Mouse (Mus musculus) erythroid progenitor cell, adult 5-6 weeks (primary cell): ENCODE measurements around the gene Parp6. TPM values are rescaled to one million over a fixed set of nuclear protein-coding genes. Genes with fewer than 3 reads are reported as not detected.

Source experiments
- ATAC-seq: replicated peaks from 2 replicates; pipeline ENCODE4 v1.8.0; 2016; ENCODE audit warnings: moderate number of reproducible peaks, mild to moderate bottlenecking, moderate TSS enrichment, inconsistent platforms; ENCODE audit not compliant: poor library complexity, low FRiP score, severe bottlenecking
- total RNA-seq, 2 experiments: library from RNA; stranded (forward) in 1 of 2; stranded (reverse) in 1 of 2; fragments of 150-400 nt in 1 of 2; fragments of 186-747, 209-891 nt in 1 of 2; gene quantifications; 2 replicates each; pipeline versions ENCODE4 v1.2.3 to v1.2.4; 2015 to 2017; ENCODE audit warnings: low replicate concordance in 2 of 2

The Parp6 gene
- 15.1 and 18.0 TPM in 2 replicates for total RNA-seq (2015; ENCODE audit: low replicate concordance)
- 0.90 and 3.3 TPM in 2 replicates for total RNA-seq (2017; ENCODE audit: low replicate concordance)

DNA sequence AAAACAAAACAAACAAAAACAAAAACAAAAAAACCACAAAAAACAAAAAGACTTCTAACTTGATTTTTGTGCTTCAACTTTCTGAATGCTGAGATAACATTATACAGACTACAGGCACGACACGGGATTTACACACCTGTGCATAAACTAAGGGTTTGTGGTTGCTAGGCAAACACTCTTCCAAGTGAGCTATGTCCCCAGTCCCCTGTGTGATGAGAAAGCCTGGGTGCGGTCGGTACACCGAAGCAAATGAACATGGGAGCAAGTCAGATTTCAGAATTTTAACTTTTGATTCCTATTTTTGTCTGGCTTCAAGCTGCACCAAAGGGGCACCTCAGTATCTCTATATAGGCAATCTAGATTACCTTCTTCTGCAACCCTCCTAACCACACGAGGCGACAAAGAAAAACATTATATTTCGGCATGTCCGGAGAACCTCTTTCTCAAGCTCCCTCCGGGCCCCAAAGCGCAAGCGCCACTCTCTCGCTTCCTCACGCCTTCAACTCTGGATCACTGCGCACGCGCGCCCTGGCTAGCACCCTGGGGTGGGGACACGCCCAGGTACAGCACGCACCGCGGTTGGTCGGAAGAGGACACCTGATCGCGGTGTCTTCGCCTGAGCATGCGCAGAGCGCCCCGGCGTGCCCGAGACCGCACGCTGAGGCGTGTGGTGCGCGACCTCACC is at the start of gene Parp6:
Gene Parp6, plus strand, starts transcription at position 663 of the 685 bp plus-strand sequence.
- ATAC-seq, result peak; percentile 99

DNA sequence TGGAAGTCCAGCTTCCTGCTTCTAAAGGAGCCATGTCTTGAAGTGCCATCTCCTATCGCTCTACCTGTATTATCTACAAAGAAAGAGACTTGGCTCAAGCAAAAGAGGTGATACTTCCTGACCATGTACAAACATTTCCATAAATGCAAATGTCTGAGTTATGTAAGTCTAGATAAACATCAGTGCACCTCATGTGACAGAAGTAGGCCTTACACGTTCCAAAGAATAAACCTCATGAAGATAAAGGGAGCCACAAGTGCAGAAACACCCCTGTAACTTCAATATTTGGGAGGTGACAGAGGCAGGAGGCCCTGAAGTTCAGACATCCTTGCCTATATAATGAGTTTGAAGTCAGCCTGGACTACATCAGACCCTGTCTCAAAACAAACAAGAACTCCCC is 45.2 kb upstream of the Parp6 start:
- no peak for ATAC-seq

DNA sequence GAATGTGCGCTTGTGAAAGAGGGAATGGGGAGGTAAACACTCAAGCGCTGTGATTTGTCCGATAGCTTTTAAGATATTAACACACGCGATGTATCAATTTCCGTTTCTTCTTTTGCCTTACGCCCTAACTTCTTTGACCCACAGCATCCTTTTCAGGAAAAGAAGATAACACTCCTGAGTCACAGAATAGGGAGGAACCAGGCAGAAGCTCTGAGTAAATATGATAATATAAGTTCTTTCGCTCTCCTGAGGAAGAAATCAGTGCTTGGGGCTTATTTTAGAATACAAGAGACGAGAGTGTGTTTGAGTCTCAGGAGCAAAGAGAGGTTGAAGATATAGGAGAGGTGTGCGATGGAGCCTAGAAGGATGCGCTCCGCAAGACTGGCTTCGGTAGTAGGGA is 39.7 kb upstream of the Parp6 start:
- ATAC-seq, result no peak

DNA sequence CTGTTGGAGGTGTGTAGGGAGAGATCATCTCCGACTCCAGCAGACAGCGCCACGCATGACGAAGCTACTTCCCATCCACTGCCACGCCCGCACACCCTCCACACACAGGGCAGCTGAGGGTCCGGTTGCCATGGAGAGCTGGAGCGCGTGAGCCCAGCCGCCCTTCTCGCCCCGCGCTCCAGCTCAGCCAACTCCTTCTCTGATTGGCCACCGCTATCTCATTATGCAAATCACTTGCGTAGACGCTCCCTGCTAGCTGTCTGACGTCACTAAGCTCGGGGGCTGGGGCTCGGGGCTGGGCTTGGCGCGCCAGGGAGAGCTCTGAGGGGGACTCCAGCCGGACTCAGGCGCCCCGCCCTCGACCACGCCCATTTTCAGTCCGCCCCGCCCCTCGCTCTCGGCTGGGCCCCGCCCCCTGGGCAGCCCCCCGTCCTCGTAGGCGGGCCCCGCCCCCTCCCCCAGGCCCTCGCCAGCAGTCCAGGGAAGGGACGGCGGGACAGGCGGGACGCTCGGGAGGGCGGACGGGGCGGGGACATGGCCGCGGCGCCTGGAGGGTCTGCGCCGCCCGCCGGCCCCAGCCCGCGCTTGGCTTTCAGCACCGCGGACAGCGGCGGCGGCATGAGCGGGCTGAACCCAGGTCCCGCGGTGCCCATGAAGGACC is 39.1 kb upstream of the Parp6 start, which contains the start of gene Celf6:
Gene Celf6, plus strand, starts transcription at position 74 of the 661 bp plus-strand sequence.
- ATAC-seq, result peak; percentile 95

DNA sequence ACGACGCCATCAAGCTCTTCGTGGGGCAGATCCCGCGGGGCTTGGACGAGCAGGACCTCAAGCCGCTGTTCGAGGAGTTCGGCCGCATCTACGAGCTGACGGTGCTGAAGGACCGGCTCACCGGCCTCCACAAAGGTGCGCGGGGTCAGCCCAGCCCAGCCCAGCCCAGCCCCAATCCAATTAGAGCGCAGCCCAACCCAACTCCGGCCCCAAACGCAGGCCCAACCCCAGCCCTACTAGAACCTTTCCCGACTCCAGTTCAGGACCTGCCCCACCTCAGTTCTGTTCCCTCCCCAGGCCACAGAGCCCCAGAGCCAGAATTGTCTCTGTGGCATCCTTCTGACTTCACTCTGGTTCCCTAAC is 38.6 kb upstream of the Parp6 start:
- no peak for ATAC-seq

DNA sequence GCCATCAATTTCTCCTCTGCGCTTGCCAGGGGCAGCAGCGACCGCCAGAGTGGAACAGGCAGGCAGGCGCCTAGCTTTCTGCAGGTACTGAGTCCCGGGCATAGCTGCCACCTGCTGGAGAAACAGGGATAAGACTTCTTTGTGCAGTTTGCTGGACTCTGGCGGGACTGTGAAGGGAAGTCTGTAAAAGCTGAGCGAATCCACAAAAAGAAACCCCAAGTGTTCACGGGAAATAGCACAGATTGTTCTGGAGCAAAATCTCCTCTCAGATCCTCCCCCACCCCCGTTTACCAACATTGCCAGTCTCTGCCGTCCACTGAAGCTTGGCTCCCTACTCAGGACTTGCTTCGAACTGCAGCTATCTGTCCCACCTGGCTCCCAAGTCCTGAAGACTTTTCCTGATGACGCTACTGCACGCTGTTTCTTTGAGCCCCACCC is 32.2 kb upstream of the Parp6 start:
- ATAC-seq, result no peak

DNA sequence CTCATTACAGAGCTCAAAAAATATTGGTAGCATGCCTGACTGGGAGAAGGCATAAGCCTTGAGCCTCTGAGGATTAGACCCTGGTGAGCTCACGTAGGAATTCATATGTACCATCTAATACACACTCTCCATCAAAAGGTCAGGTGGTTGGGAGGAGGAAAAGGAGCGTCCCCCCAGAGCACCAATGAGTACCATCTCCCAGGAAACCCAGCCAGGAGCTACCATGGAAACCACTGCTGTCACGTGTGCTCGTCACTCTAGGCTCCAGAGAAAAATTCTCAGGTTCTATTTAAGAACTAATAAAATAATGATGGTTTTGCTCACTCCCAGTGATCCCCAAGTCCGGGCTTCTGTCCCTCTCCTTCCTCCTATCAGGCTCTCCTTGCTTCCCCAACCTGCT is 28.8 kb upstream of the Parp6 start:
- ATAC-seq, result no peak

DNA sequence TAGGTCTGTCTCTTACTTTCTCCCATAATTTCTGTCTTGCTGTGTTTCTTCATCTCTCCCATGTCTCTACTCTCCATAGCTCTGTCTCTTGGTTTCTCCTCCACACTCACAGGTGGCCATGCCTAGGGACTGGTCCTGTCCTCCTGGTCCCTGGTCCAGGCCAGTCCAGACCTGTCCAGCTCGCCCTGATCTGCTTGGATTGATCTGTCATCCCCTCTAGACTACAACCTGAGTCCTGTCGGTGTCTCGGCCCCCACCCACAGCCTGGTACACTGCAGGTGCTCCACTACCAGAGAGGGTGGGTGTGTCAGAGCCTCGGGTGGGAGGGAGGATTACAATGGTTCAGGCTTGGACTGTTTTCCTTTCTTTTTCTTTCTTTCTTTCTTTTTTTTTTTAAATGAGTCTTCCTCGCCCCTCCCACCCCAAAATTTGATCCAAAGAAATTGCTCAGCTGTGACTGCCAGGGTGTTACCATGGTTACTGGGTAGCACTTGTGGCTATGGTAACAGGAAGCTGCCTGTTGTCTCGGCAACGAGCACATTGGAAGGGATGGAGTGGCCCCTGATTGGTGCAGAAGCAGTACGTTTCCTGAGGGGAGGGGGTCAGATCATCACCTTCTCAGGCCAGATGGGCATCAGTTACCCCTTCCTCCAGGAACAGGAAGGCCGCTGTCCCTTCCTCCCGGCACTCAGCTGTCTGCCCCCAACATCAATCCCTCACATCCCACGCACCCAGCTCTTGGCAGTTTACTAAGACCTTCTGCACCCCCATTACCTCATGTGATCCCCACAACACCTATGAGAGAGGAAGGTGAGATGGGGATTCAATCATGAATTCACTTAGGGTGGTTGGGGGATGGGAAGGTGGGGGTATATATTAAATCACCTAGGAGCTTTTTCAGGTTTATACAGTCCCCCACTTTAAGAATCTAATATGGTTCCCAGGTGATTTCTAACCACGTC is 28.1 kb upstream of the Parp6 start:
- ATAC-seq, result no peak

DNA sequence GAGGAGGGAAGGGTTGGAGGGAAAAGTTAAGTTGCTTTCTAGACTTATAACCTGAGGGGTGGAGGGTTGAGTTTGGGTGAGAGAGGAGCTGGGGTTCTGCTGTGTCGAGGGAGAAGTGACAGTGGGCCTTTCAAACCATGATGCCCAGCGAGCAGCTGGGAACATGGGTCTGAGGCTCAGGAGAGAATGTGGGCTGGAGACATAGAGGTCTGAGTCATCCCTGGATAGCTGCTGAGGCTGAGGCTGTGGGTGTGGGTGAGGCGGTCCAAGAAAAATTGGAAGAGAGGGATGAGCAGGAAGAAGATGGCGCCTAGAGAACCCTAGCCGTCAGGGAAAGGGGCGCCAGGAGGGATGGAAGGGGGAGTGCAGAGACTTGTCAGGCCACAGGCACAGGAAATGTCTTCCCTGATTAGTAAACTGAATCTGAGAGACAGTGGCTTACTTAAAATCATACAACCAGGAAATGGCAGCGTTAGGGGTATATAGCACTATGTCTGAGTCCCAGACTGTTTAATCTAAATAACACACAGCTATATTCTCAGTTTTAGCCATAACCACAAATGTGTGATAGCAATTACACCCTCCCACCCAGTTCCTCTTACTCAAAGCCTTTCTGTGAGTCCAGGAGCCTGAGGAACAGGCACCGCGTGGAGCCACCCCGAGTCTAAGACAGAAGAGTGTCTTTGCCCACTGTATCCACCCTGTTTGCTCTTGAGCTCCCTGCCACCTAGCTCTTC is 27.2 kb upstream of the Parp6 start:
- ATAC-seq, result no peak

DNA sequence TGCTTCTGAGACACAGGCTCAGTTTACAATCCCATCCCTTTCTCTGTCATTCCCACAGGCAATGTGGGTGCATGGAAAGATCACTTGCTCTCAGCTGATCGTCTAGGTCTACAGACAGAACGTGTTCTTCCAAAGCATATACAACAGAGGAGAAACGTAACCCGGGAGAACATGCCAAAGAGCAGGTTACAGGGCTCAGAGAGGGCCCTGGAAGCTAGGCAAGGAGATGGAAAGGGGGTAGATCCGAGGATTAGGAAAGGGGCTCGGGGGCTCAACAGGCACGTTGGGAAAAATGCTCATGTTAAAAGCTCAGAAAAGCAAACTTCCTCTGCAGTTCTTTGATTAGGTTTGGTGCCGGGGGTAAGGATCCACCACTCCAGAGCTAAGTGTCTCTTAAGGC is 15.4 kb upstream of the Parp6 start:
- ATAC-seq, result no peak

DNA sequence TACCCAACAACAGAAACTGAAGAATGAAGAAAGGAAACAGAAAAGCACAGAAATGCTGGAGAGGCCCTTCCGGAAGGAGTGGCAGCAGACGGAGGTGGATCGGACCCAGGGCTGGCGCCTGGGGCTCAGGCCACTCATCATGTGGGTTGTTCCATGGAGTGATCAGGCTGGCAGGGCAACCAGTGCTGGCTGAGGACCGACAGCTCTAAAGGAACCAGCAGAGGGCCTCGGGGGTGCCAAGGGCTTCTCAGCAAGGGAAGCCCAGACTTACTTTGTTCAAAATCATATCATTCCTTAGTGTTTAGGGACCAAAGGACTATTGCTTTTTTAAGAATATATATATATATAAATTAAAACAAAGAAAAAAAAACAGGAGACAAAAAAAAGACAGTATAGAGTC is 11.1 kb upstream of the Parp6 start:
- ATAC-seq, result no peak

DNA sequence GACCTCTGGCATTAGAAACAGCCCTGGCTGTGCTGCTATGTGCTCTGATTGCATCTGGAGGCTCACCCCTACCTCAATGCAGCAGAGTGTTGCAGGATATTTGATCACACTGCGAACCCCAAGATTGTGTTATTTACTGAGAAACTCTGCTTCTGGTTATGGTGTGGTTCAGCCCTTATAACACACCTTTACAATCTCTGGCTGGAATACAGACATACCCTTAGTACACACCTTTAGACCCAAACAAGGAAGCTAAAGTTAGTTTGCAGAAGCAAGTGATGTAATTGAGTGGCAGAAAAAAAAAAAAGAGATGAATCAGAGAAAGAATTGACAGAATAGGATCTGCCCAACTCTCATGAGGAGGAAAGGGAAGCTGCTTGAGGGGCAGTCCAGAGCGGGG is 6.1 kb upstream of the Parp6 start:
- ATAC-seq, result no peak

DNA sequence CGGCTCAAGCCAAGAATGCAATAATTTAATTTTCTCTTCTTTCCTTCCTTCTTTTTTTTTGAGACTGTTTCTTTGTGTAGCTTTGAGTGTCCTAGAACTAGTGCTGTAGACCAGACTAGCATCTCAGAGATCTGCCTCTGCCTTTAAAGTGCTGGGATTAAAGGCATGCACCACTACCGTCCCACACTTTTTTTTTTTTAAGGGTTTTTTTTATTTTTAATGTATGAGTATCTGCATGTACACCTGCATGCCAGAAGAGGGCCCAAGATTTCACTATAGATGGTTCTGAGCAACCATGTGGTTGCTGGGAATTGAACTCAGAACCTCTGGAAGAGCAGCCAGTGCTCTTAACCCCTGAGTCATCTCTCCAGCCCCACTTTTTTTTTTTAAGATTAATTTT is 1.3 kb upstream of the Parp6 start:
- no peak for ATAC-seq

DNA sequence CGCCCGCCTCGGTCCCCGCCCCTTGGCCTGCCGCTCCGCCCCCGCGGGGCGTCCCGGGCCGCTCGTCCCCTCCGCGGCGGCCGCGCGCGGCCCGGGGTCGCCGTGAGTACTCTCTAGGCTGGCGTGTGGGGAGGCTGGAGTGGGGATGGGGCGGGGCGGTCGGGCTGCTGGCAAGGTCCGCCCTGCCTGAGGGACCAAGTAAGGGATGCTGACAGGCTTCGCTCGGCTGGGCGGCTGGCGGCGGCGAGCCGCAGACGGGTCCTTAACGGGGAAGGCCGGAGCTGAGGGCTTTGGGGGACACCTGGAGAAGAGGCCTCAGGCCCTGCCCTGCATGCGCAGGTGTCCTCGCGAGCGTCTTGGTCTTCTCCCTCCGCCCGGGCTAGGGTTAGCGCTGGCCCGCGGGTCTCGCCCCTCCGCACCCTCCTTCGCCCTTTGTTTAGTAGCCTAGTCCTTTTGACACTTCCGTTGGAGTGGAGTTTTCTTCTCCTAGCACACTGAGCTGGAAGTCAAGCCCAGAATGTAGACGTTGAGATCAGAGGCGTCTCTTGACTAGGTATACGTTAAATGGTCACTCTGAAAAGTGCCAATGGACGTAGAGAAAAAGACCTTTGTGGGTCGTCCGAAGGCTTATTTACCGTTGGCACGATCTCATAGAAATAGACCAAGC is 356 bp downstream of the Parp6 start:
- ATAC-seq, result peak; percentile 17

DNA sequence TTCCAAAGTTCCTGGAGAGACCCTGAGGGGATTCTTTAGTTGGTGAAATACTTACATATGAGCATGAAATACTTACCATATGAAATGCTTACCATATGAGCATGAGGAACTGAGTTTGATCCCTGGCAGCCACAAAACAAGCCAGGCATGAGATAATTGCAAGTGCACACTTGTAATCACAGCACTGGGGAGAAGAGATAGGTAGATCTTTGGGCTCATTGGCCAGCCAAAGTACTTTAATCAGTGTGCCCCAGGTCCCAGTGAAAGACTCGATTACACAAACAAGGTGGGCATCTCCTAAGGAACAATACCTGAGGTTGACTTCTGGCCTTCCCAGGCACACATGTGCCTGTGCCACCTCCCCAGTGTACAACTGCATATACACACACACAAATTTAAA is 21.3 kb downstream of the Parp6 start:
- no peak for ATAC-seq

DNA sequence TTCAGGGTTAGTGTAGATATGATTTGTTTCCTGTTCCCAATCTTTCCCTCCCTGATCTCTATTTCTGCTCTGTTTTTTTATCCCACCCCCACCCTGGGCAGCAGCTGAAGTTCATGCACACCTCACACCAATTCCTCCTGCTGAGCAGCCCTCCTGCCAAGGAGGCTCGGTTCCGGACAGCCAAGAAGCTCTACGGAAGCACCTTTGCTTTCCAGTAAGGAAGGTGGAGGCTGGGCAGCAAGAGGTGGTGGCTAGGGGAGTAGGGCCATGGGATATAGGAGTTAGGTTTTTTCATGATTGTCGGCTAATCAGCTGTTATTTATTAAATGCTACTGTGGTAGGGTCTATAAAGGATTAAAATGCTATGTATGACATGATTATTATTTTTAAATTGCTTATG is 22.9 kb downstream of the Parp6 start:
- no peak for ATAC-seq

DNA sequence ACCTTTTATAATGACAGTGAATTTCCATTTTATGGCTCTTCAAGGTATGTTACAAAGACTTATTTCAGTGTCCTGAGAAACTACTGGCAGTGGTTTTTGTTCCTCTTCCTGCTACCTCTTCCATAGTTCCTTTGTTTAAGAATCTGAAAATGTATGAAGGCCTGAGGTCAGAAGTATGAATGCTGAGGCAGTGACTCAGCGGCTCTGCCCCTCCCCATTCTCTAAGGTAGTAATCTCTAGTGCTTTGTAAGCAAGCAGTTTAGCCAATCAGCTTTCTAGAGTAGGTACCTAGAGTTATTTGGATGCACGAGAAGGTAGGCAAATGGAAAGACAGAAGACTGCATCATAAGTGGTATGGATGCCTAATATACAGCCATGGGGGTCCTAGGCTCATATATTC is 24.2 kb downstream of the Parp6 start:
- no peak for ATAC-seq

DNA sequence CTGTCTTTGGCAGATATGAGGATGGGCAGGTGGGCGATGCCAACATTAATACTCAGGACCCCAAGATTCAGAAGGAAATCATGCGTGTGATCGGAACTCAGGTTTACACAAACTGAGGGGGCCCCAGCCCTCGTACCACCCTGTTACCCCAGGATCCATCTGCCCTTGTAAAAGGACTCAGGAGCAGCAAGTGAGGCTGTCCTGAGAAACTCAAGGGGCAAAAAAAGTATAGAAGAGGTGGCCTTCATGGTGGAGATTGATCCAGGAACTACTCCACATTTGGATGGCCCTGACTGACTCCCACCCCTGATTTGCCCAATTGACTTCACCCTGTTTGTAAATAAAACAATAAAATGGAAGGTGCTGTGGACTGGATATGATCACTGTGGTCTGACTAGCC is 32.8 kb downstream of the Parp6 start:
- ATAC-seq, result no peak

DNA sequence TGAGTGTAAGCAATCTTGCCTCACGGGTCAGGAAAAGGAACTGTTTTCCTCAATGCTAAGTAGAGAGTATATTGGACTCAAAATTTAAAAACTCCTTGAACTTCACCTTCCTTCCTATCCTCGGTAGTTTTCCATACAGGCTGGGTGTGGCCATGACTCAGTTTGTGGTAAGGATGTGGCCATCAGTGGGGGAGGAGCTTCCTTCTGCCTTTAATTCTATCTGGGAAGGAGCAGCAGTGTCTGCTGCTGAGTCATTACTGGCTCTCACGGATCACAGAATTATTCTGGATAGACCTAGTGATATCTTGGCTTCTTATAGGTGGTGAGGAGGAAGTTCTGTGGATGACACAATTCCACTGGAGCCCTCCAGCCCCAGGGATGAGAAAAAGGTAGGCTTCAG is 36.3 kb downstream of the Parp6 start:
- ATAC-seq, result no peak
